Mouse (Mus musculus) thymus, adult 18-20 months (tissue): ENCODE measurements around the gene Aagab.
A peak's percentile ranks its signal among the peaks of the same experiment; 100 is the strongest.

Experiments
- DNase-seq, 2 experiments: peaks; one replicate each; pipeline ENCODE4 v3.0.0; 2022; ENCODE audit warnings: mixed read lengths in 2 of 2

Gene Aagab

GRCm38 (mm10) chr9:63602043-63602939 is at the start of gene Aagab, which contains the start of gene Iqch:
Gene Aagab (plus strand): TSS chr9:63602660.
Gene Iqch (minus strand): TSS chr9:63602493.
- DNase-seq: peak; percentile 95

- no peak for DNase-seq
Measured at GRCm38 (mm10) chr9:63553628-63554027, 48.8 kb upstream of the Aagab start.

GRCm38 (mm10) chr9:63555460-63555990 is 46.9 kb upstream of the Aagab start:
- no peak for DNase-seq

GRCm38 (mm10) chr9:63556316-63556715 is 46.1 kb upstream of the Aagab start:
- no peak for DNase-seq

- no peak for DNase-seq
Measured at GRCm38 (mm10) chr9:63556933-63557332, 45.5 kb upstream of the Aagab start.

GRCm38 (mm10) chr9:63561931-63562330 is 40.5 kb upstream of the Aagab start:
- no peak for DNase-seq

GRCm38 (mm10) chr9:63563436-63563835 is 39.0 kb upstream of the Aagab start:
- no peak for DNase-seq

- DNase-seq: no peak
Measured at GRCm38 (mm10) chr9:63568314-63568713, 34.1 kb upstream of the Aagab start.

- DNase-seq: no peak
Measured at GRCm38 (mm10) chr9:63568808-63569207, 33.7 kb upstream of the Aagab start.

- no peak for DNase-seq
Measured at GRCm38 (mm10) chr9:63571895-63572294, 30.6 kb upstream of the Aagab start.

- no peak for DNase-seq
Measured at GRCm38 (mm10) chr9:63572874-63573273, 29.6 kb upstream of the Aagab start.

GRCm38 (mm10) chr9:63577469-63577868 is 25.0 kb upstream of the Aagab start:
- DNase-seq: no peak

- DNase-seq: no peak
Measured at GRCm38 (mm10) chr9:63579644-63580043, 22.8 kb upstream of the Aagab start.

- DNase-seq: no peak
Measured at GRCm38 (mm10) chr9:63580046-63580445, 22.4 kb upstream of the Aagab start.

- DNase-seq: no peak
Measured at GRCm38 (mm10) chr9:63581778-63582177, 20.7 kb upstream of the Aagab start.

- DNase-seq: no peak
Measured at GRCm38 (mm10) chr9:63585251-63585650, 17.2 kb upstream of the Aagab start.

- no peak for DNase-seq
Measured at GRCm38 (mm10) chr9:63589209-63589608, 13.3 kb upstream of the Aagab start.

- DNase-seq: no peak
Measured at GRCm38 (mm10) chr9:63590592-63590991, 11.9 kb upstream of the Aagab start.

- DNase-seq: no peak
Measured at GRCm38 (mm10) chr9:63591661-63592256, 10.7 kb upstream of the Aagab start.

GRCm38 (mm10) chr9:63595032-63595431 is 7.4 kb upstream of the Aagab start:
- DNase-seq: no peak

- DNase-seq: no peak
Measured at GRCm38 (mm10) chr9:63595652-63596051, 6.8 kb upstream of the Aagab start.

GRCm38 (mm10) chr9:63596660-63597059 is 5.8 kb upstream of the Aagab start:
- DNase-seq: no peak

GRCm38 (mm10) chr9:63603849-63604248 is 1.4 kb downstream of the Aagab start:
- DNase-seq: peak; percentile 24 to 47

GRCm38 (mm10) chr9:63606594-63606993 is 4.1 kb downstream of the Aagab start:
- DNase-seq: no peak
